Mouse (Mus musculus) left cerebral cortex, adult 9 months (tissue): ENCODE results near the gene Cops9.

Source experiments
- DNase-seq, 2 experiments: peaks; one replicate each; pipeline ENCODE4 v3.0.0; 2022; ENCODE audit warnings: low spot score in 2 of 2

Gene Cops9

GRCm38 (mm10) chr1:92641514-92642272 is at the start of gene Cops9:
Gene Cops9, minus strand, starts transcription at chr1:92641985.
- DNase-seq = peak; percentile 66 to 89

DNA sequence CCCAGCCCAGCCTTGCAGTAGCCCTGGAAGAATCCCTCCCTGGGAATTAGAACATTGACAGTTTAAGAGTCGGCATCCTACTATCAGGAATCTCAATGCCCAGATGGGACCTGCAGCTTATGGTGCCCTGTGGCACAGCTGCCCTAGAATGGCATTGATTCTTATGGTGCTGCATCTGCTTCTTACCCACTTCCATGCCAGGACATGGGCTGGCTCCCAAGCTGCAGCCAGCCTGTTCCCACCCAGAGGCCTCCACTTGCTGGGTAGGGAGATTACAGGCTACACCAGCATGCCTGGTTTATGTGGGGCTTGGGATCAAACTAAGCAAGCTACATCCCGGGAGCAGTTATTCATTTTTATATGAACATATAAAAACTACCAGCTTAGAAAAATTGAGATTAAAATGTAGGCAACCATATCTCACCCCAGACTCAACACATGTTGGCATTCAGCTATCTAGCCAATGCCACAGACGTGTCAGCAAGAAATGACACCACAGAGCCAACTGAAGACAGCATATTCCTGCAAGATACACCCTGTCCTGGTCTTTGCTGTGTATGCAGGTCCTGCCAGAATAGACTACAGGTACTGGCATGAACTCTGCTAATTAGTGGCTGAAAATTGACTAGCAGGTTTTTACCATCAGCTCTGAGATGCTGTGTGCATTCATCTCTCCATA is 49.5 kb upstream of the Cops9 start:
- DNase-seq = no peak

- no peak for DNase-seq
Measured at GRCm38 (mm10) chr1:92686994-92687393, 45.2 kb upstream of the Cops9 start.

GRCm38 (mm10) chr1:92683151-92683550 is 41.4 kb upstream of the Cops9 start:
- DNase-seq = peak; percentile 36 to 70

- DNase-seq = no peak
Measured at GRCm38 (mm10) chr1:92680668-92681603, 39.2 kb upstream of the Cops9 start.

DNA sequence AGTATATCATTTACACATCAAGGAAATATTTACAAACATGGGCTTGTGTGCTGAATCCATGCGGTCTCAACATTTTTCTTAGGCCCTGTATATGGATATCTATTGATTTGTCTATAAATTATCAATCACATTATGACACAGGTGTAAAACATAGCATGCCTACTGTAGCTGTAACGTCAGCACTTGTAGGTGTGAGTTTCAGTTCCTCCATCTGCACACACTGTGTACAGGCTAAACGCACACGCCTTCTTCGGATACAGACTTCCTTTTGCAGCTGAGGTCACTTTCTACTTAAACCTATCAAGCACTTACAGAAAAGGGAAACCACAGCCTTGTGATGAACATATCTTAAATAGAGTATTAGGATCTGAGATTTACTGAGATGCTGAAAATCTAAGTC is 37.0 kb upstream of the Cops9 start:
- DNase-seq = no peak

GRCm38 (mm10) chr1:92676676-92676975 is 34.8 kb upstream of the Cops9 start:
- no peak for DNase-seq

DNA sequence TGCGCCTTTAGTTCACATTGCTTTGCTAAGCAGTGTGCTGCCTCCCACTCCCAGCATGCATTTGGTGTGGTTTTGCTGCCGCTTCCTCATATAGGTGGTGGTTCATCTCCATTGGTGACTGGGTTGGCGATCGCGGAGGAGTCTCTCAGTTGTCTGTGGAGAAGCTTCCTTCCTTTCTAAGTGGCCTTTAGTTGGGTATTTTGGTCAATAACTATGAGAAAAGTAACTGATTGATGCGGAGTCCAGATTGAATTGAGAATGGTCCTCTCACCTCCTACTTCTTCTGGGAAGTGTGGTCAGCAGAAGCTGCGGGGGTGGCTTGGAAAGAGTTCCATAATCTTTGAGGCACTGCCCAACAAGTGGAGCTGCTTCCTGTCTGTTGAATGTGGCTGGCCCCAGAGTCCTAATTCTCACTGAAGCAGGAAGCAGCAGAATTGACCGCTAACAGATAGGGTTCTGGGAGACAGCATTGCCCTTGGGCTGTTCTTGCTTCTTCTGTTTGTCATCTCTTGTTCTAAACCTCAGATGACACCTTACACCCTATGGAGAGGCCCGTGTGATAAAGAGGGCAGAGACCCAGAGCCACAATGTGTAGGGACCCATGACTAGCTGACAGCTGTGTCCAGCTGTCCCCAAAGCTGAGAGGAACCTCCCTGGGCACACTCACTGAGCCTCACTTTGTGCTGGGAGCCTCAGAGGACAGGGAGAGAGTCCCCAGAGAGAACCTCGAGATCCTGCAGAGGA is 34.3 kb upstream of the Cops9 start:
- peak in 1 of 2 experiments; percentile 65 for DNase-seq

- DNase-seq = no peak
Measured at GRCm38 (mm10) chr1:92673258-92673782, 31.5 kb upstream of the Cops9 start.

- no peak for DNase-seq
Measured at GRCm38 (mm10) chr1:92671326-92671725, 29.5 kb upstream of the Cops9 start.

DNA sequence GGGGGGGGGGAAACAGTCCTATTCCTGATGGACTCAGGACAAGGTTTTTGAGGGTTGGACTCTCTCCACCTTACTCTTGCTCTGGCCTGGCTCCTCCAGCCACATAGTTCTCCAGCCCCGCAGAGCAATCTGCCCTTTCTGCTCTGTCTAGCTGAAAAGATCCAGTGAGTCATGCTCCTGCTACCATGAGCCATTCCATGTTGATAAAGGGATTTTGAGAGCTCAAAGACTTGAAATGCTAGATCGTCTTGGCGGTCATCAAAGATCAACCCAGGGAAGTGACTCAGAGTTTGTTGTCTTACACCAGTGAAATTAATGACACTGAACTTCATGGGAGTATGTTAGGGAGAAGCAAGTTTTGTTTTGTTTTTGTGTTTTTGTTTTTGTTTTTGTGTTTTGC is 27.6 kb upstream of the Cops9 start:
- no peak for DNase-seq

- no peak for DNase-seq
Measured at GRCm38 (mm10) chr1:92667106-92667505, 25.3 kb upstream of the Cops9 start.

DNA sequence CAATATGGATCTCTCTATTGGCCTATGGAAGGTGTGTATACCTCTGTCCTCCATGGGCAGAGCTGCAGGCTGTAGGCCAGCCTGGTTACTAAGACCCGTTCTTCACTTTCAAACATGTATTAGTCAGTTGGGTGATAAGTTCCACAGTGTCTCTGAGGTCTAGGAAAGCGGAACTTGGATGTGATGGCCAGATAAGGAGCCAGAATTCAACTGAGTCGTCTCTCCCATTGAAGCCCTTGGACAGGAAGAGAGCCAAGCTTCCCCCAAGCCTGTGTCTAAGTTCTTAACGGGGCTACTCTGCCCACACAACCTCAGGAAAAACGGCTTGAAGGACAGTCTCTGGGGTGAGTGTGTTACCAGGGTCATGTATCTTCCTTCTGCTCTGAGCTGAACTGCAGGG is 17.6 kb upstream of the Cops9 start:
- DNase-seq = no peak

- DNase-seq = no peak
Measured at GRCm38 (mm10) chr1:92657025-92657820, 15.4 kb upstream of the Cops9 start.

- DNase-seq = no peak
Measured at GRCm38 (mm10) chr1:92654676-92655075, 12.9 kb upstream of the Cops9 start.

GRCm38 (mm10) chr1:92653179-92653578 is 11.4 kb upstream of the Cops9 start:
- no peak for DNase-seq

DNA sequence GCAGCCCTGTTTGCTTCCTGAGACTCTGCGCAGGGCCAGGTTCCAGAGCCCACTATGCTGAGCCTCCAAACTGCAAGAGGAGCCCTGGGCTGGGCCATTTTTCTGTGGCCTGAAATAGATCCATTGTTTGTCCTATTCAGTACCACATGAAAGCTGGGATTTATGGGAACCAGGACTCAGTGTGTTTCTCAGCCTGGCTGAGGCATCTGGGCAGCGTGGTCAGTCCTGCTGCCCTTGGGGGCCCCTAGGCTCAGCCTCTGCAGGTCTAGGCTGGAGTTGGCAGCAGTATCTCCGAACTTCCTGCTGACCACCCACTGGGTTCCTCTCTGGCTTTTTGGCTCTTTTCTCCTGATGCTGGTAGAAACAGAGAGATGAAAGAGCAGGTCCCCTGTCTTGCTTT is 9.7 kb upstream of the Cops9 start:
- no peak for DNase-seq

DNA sequence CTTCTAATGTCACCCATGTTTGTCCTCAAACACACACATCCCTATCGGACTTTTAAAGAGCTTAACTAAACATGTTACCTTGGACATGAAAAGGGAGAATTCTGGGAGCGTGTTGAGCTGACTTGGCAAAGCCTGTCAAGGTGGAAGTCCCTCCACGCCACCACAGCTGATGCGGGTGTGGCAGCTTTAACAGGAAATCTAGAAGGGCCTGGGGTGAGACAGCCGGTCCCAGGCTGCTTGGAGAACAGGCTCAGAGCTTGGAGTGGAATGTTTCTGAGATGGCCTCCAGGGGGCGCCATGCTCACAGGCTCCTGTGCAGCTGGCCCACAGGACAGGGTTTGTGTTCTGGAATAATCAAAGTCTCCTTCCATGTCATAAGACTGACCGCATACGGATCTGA is 6.9 kb upstream of the Cops9 start, which contains the start of gene Otos:
TSS of gene Otos (minus strand) at position 169 of the 400 bp plus-strand sequence.
- peak in 1 of 2 experiments; percentile 72 for DNase-seq

- no peak for DNase-seq
Measured at GRCm38 (mm10) chr1:92648197-92648596, 6.4 kb upstream of the Cops9 start.

DNA sequence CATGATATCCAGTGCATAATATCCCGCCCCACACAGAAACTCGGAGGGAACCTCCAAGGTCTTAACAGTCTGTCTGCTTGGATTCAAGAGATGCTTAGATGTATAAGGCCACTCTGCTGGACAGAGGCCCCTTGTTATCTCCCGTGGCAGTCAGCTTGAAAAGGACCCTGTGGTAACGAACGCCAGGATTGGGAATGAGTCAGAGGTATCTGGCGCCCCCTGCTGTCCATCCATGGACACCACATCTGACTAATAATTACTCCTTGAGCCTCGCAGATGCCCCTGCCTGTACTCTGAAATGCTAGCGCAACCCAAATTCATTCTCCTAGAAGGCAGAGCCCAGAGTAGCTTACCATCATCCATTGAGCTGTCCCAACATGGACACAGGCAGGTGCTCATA is 6.0 kb upstream of the Cops9 start:
- peak in 1 of 2 experiments; percentile 74 for DNase-seq
